In genomic region chr13:24638371-24639214, GRCm38 (mm10) we compare ENCODE assay signal across 8 mouse cellular contexts. TPM values are rescaled to one million over a fixed set of nuclear protein-coding genes. Genes with fewer than 3 reads are reported as not detected.
DNase-seq lines count a peak whose midpoint lies in the region; ATAC-seq lines count a peak whose summit lies in the region.

No protein-coding gene starts in this region.

- H3K9me3 ChIP-seq in heart, embryonic 12.5 days (replicated peaks): no peaks in the 10 kb centered on the region

- DNase-seq in urinary bladder, postnatal 25 days (ENCODE audit: low spot score): peak; percentile 19
- no peak for DNase-seq in urinary bladder, postnatal 4 days (ENCODE audit: low spot score in 2 of 2)
- peak; percentile 63 for DNase-seq in embryo, embryonic 11 days
- peak; percentile 63 to 69 for DNase-seq in kidney, postnatal 4 days
- peak; percentile 48 for DNase-seq in lung, postnatal 14 days
- peak; percentile 56 to 67 for DNase-seq in right cerebral cortex, adult 2 months (ENCODE audit: low spot score in 2 of 2)
- no peak for DNase-seq in MN1 (ENCODE audit: low spot score)

- H3K4me1 ChIP-seq in heart, embryonic 12.5 days (replicated peaks): peaks cover 48% of the 10 kb centered on the region

- H3K9ac ChIP-seq in heart, embryonic 12.5 days: peak overlapping the region; percentile 84

- H3K4me3 ChIP-seq in heart, embryonic 12.5 days: peak overlapping the region; percentile 65

- peaks cover 3% of the 10 kb centered on the region; the same call in 1 of the 2 replicates for H3K27me3 ChIP-seq in heart, embryonic 12.5 days (replicated peaks)

- ATAC-seq in heart, embryonic 12.5 days (ENCODE audit: insufficient number of reproducible peaks, low FRiP score): peak; percentile 54

- WGBS in heart, embryonic 12.5 days: under 1% methylated on average over 60 of the region's 66 CpGs

- H3K4me2 ChIP-seq in heart, embryonic 12.5 days: peak overlapping the region; percentile 91

- H3K27ac ChIP-seq in heart, embryonic 12.5 days (ENCODE audit: poor library complexity, severe bottlenecking): peak overlapping the region; percentile 55

- no peaks in the 10 kb centered on the region for H3K36me3 ChIP-seq in heart, embryonic 12.5 days

RNA-seq across cellular contexts. Expression of gene Ripor2, which starts 56.6 kb away (rescaled TPM):
- polyA plus RNA-seq in heart, embryonic 12.5 days (2016; fragmentation: Nextera tagmentation; extraction: Ambion mirVana): 10.5 and 10.9 TPM in 2 replicates

Comparison
In these comparisons a context has a peak if more than half of its experiments do, and no peak if none do; other contexts are left out.
1. DNase-seq: peak in urinary bladder, postnatal 25 days (single experiment), embryo, embryonic 11 days (single experiment), kidney, postnatal 4 days (2 of 2), lung, postnatal 14 days (single experiment) and right cerebral cortex, adult 2 months (2 of 2); none in urinary bladder, postnatal 4 days (0 of 2) and MN1 (single experiment).